Mouse (Mus musculus) Patski (cell line): ENCODE measurements around the gene Tnip1. TPM values are rescaled to one million over a fixed set of nuclear protein-coding genes. Genes with fewer than 3 reads are reported as not detected.
"Not testable (repeated sequence)": the region's sequence is repeated elsewhere in the genome, so short reads cannot be mapped to it uniquely, and the experiment has no call there.

ENCODE experiments used
- ATAC-seq: fragments of 100-300 bp; one replicate; pipeline ENCODE4 v1.8.0; 2021
- CTCF ChIA-PET: fragments of 350-600 bp; sonication (Branson Sonifier 250); formaldehyde crosslinking; loops from one replicate; lab custom pipeline; 2022; ENCODE audit warnings: inconsistent platforms; lab: Charles Lee
- POLR2A ChIA-PET: fragments of 350-600 bp; sonication (Branson Sonifier 250); formaldehyde crosslinking; loops from one replicate; lab custom pipeline; 2022; ENCODE audit warnings: antibody characterized with exemption, inconsistent platforms; lab: Charles Lee
- DNase-seq: peaks from one replicate; pipeline ENCODE4 v3.0.0-alpha.2; 2011; ENCODE audit warnings: low read depth, low spot score
- H3K27me3 ChIP-seq: fragments of 371-371 bp; one replicate; pipeline ENCODE4 v1.5.1; 2021
- CTCF ChIP-seq: fragments of 100-300 bp; IDR thresholded peaks from one replicate; pipeline ENCODE4 v1.5.1; 2021
- in situ Hi-C: fragments of 300-500 bp; cut with MboI; formaldehyde crosslinking; loops from 3 replicates; pipeline ENCODE4 v1.11.1; 2018; ENCODE audit warnings: low pct_unique_long_range_greater_than_20kb, mixed read lengths
- polyA plus RNA-seq: library from polyadenylated mRNA; unstranded; gene quantifications from one replicate; pipeline ENCODE4 v1.2.3, GENCODE M21; 2021

Tnip1 gene
- polyA plus RNA-seq, 1 experiment from 2014 or later: 53.2 TPM

DNA sequence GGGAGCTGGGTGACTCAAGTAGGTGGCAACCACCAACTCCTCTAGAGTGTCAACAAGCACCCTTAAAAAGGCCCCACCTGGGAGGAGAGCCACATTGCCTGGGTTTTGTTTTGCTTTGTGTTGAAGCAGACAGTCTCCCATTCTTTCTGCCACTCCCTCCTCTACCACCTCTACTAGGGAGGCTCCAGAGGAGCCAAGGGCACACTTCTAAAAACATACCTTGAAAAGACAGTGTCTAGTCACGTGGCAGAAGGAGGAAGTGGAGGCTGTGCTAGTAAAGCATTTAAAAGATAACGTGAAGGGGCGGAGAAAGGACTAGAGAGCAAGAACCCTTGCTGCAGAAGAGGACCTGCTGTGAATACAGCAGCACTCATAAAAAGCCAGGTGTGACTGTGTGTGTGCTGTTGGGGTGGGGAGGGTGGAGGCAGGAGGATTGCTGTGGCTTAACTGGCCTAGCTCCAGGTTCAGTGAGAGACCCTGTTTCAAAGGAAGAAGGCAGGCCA is 4.1 kb downstream of the Tnip1 start:
- ChIA-PET CTCF (interaction anchor here (1.5 to 1.6 kb wide), 2 partner anchors 12 to 26 kb away, joined by 3 to 4 read pairs; no protein-coding TSS in a partner anchor), POLR2A (no interaction called here)
- no peak for TF ChIP-seq CTCF
- in situ Hi-C loops: no loop called here
- no peaks in the 10 kb centered on the region for H3K27me3 ChIP-seq
- DNase-seq (no peak), ATAC-seq (no peak)

DNA sequence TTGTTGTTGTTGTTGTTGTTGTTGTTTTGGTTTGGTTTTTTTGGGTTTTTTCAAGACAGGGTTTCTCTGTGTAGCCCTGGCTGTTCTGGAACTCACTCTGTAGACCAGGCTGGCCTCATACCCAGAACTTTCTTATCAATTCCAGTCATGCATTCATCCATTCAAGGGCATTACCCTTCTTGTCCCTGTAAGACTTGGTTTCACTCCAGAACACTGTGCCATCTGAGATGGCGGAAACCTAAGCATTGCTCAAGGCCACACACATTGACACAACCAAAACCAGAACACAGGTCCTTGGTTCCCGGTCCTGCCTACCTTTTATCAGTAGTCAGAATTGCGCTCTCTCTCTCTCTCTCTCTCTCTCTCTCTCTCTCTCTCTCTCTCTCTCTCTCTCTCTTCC is 5.0 kb downstream of the Tnip1 start:
- in situ Hi-C loops, H3K27me3 ChIP-seq, DNase-seq, POLR2A ChIA-PET, ATAC-seq: not testable (repeated sequence)
- CTCF ChIA-PET: interaction anchor here (1.6 to 2.3 kb wide), 2 partner anchors 13 to 27 kb away, joined by 3 to 6 read pairs; no protein-coding TSS in a partner anchor

DNA sequence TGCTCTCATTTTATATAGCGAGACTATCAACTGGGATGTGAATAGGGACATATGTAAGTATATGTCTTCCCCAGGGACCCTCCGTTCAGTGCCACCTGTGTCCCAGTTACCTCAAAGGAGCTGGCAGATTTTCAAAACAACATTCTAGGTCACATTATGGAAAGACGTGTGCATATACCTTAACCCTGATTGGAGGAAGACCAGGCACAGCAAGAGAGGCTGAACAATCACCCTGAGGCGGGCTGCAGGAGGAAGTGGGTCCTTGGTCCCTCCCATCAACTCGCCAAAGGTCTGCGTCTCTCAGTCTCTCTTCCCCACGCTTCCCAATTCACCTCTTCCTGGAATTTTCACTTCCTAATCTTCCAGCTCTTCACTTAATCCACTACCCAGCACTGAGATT is 5.8 kb downstream of the Tnip1 start:
- in situ Hi-C loops: no loop called here
- ATAC-seq: no peak
- TF ChIP-seq CTCF: no peak
- no peaks in the 10 kb centered on the region for H3K27me3 ChIP-seq
- DNase-seq: no peak
- POLR2A ChIA-PET: interaction anchor here (0.6 to 1.3 kb wide), 2 partner anchors 17 to 20 kb away, joined by 4 to 6 read pairs; no protein-coding TSS in a partner anchor
- CTCF ChIA-PET: interaction anchor here (0.8 to 2.3 kb wide), 2 partner anchors 14 to 27 kb away, joined by 3 to 6 read pairs; no protein-coding TSS in a partner anchor

DNA sequence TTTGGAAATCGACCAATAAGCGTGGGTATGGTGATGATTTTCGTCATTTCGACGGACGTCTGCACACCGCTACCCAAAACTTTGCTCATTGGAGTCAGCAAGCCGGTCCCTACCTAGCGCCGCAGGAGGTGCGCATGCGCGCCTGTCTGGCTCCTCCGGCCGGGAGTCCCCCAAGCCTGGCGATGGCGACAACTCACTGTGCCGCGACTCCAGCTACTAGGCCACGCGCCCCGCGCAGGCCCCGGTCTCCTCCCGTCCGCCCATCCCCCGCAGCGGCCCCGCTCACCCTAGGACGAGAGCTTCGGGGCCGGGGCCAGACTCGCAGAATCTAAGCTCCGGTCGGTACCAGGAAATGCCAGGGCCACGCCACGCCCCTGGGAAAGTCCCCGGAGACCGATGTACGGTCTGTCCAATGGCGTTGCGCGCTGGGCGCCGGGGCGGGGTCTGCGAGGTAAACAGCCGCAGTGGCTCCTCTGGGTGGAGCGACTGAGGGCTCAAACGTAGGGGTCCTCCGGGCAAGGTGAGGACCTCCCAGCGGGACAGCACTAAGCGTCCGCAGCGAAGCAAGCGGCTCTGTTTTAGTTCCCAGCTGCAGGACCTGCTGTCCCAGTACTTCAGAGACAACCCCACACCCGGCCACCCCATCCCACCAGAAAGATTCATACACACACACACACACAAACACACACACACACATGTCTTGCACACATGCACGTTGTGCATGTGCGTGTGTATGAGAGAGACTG is 6.8 kb downstream of the Tnip1 start:
- no peaks in the 10 kb centered on the region for H3K27me3 ChIP-seq
- peak; percentile 80 for DNase-seq
- POLR2A ChIA-PET: interaction anchor here (0.5 to 1.4 kb wide), 4 partner anchors 13 to 31 kb away, joined by 3 to 4 read pairs (median 4); no protein-coding TSS in a partner anchor
- CTCF ChIA-PET: interaction anchor here (1.9 to 2.3 kb wide), 2 partner anchors 28 to 29 kb away, joined by 4 to 6 read pairs; no protein-coding TSS in a partner anchor
- in situ Hi-C loops: no loop called here
- ATAC-seq: peak; percentile 97
- TF ChIP-seq CTCF: no peak

DNA sequence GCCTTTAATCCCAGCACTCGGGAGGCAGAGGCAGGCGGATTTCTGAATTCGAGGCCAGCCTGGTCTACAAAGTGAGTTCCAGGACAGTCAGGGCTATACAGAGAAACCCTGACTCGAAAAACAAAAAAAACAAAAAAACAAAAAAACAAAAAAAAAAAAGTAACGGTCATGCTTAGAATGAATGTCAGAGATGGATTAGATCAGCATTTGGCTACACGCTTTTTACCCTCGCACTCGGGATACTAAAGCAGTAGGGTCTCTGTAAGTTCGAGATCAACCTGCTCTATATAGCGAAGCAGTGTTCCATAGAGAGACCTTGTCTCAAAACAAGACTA is 7.3 kb downstream of the Tnip1 start:
- in situ Hi-C loops, ATAC-seq, H3K27me3 ChIP-seq, DNase-seq: not testable (repeated sequence)
- ChIA-PET POLR2A (interaction anchor here (0.5 to 1.4 kb wide), 3 partner anchors 13 to 31 kb away, joined by 3 to 4 read pairs (median 3); no protein-coding TSS in a partner anchor), CTCF (interaction anchor here (1.9 to 2.3 kb wide), 2 partner anchors 29 kb away, joined by 4 to 6 read pairs; no protein-coding TSS in a partner anchor)

DNA sequence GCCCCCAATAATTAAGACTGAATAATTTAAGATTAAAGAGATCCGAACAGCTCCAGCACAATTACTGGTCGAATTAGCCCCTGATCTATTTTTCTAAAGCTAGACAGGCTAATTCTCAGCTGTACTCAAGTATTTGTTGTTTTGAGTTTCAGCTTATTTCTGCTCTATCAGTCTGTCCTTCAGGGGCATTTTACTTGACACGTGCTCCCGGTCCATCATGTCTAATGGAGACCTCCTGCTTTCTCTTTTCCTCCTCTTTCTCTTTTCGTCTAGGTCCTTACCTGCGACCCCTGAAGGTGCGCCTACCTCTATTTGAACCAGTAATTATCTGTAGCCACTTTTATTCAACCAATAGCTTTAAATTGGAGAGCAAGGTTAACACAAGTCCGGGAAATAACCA is 8.0 kb downstream of the Tnip1 start:
- ATAC-seq (no peak), DNase-seq (no peak)
- POLR2A ChIA-PET: no interaction called here
- H3K27me3 ChIP-seq: no peaks in the 10 kb centered on the region
- in situ Hi-C loops: no loop called here
- no peak for TF ChIP-seq CTCF
- CTCF ChIA-PET: interaction anchor here (0.8 to 1.9 kb wide), 3 partner anchors 9 to 132 kb away, joined by 3 to 4 read pairs (median 3); no protein-coding TSS in a partner anchor

DNA sequence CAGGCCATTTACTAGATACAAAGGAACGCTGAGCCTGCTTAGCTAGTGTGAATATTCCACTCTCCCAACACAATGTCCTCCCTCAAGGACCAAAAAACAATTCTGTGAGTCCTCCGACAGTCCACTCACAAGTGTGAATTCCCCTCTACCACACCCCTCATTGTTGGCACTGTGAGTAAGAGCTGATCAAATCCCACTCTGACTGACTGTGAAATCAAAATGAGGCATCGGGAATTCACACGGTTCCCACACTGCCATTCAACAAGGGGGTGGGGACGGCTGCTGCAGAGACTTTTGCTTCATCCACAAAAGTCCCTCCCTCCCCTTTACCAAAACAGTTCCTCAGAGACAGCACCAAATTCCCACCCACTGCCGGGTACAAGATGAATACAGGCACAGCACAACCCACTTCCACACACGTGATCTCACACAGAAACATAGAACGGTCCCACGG is 8.7 kb downstream of the Tnip1 start:
- no peak for TF ChIP-seq CTCF
- ATAC-seq (no peak), DNase-seq (no peak)
- POLR2A ChIA-PET: interaction anchor here (1.8 kb wide), 1 partner anchor 9 kb away, joined by 7 read pairs; no protein-coding TSS in a partner anchor
- no peaks in the 10 kb centered on the region for H3K27me3 ChIP-seq
- CTCF ChIA-PET: interaction anchor here (0.8 to 1.2 kb wide), 3 partner anchors 9 to 133 kb away, joined by 3 read pairs; no protein-coding TSS in a partner anchor
- in situ Hi-C loops: no loop called here

DNA sequence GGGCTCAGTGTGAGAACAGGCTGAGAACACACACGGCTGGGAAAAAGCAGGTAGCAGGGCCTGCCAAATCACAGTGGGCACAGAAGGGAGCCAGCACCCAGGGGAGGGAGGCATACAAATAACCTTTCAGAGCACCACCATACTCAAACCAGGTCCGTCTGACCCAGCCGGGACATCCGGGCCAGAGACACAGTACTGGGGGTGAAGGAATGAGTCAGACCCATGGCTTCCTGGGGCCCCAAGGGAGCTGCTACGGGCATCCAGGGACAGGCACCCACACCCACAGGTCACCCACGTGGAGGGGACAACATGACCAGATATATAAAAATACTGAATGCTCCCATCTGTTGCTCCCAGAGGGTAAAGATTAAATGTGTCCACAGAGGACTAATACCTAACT is 10.1 kb downstream of the Tnip1 start:
- in situ Hi-C loops: no loop called here
- DNase-seq (no peak), ATAC-seq (no peak)
- CTCF ChIA-PET: interaction anchor here (0.8 to 1.3 kb wide), 6 partner anchors 10 to 32 kb away, joined by 3 to 4 read pairs (median 3); no protein-coding TSS in a partner anchor
- no peaks in the 10 kb centered on the region for H3K27me3 ChIP-seq
- TF ChIP-seq CTCF: no peak
- POLR2A ChIA-PET: interaction anchor here (1.8 kb wide), 1 partner anchor 8 kb away, joined by 7 read pairs; no protein-coding TSS in a partner anchor

DNA sequence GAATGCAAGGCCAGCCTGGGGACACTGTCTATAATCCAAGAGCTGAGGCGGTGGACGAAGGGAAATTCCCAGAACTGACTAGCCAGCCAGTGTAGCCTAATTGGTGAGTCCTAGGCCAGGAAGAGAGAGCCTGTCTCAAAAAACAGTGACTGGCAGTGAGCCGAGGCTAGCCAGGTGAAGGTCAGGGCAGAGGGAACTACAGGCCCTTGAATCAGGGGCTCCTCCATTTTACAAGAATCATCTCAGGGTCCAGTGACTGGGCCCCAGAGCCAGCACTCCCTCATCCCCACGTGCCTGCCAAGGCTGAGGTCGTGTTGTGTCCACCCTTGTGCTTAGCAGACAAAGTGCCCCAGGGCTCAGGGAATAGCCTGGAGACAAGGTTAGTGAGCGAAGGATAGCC is 12.0 kb downstream of the Tnip1 start:
- no peaks in the 10 kb centered on the region for H3K27me3 ChIP-seq
- in situ Hi-C loops: no loop called here
- CTCF ChIA-PET: interaction anchor here (1.3 kb wide), 1 partner anchor 18 kb away, joined by 3 read pairs; no protein-coding TSS in a partner anchor
- POLR2A ChIA-PET: no interaction called here
- no peak for TF ChIP-seq CTCF
- DNase-seq (no peak), ATAC-seq (no peak)

DNA sequence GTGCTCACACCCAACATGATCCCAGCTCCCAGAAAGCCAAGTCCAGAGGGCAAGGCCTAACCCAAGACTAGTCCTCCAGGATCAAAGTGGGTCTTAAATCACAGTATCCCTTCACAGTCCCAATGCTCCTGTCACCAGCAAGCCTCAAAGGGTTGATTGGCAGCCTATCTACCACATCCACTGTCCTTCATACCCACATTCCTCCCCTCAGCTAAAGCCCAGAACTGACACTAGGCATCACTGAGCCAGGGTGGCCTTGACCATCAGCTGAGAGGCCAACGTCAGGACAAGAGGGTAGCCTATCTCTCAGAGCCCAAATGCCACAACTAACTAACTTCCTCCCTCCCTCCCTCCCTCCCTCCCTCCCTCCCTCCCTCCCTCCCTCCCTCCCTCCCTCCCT is 13.0 kb downstream of the Tnip1 start:
- ATAC-seq (no peak), DNase-seq (no peak)
- CTCF ChIA-PET: interaction anchor here (1.3 kb wide), 1 partner anchor 17 kb away, joined by 3 read pairs; no protein-coding TSS in a partner anchor
- POLR2A ChIA-PET: no interaction called here
- no peak for TF ChIP-seq CTCF
- no peaks in the 10 kb centered on the region for H3K27me3 ChIP-seq
- in situ Hi-C loops: no loop called here
